Mouse (Mus musculus) gastrocnemius, postnatal 4 days (tissue): ENCODE measurements at regions not wholly inside any gene's neighbourhood (a gene's known extent, or its start where the extent isn't known, plus 50 kb on each side); places are given as distances from the start of the nearest gene placed in this dataset. TPM values are rescaled to one million over a fixed set of nuclear protein-coding genes. Genes with fewer than 3 reads are reported as not detected.
A peak's percentile ranks its signal among the peaks of the same experiment; 100 is the strongest.

Source experiments
- DNase-seq, 2 experiments: peaks; one replicate each; pipeline ENCODE4 v3.0.0; 2021 to 2022; ENCODE audit warnings: low spot score in 2 of 2, mixed read lengths in 2 of 2
- microRNA-seq: library from miRNA; unstranded; fragments of <30 nt; microRNA quantifications from one replicate; pipeline ENCODE4 v1.2.0, GENCODE M21; 2021

DNA sequence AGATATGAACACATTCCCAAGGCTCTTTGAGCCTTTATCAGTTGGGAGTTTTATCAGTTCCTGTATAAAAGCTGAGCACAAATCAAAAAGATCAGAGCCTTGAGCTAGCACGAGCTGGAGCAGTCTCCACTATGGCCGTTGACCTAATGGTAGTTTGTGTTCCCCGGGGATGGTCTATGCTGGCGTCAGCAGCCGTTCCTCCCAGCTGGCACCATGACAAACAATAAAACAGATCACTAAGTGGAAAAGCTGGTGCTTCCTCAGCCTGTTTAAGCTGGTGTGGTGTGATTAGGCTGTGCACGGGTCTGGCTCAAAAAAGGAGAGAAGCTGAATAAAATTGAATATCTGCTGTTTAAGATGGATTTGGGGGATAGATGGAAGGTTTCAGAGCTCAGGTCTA is 107.4 kb upstream of the Nsun2 start:
- peak in 1 of 2 experiments; percentile 45 for DNase-seq

DNA sequence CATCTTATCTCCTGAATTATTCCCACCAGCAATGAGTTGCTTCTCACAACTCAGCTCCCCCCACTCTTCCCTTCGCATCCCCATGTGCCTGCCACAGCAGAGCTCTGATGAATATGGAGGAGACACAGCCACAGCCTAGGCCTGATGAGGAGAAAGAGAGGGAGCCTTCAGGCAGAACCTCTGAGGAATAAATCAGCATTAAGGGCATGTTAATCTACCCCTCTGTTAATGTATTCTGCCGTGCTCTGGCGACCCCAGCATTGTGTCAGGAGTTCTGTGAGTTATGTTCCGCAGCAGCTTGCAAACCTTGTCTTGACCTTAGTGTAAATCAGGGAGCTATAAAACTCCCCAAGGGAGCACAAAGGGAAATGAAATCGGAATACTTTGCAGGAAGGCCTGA is 104.0 kb upstream of the Nsun2 start:
- DNase-seq, result no peak

- no peak for DNase-seq
Observed at GRCm38 (mm10) chr13:69433461-69434323, 99.9 kb upstream of the Nsun2 start.

DNA sequence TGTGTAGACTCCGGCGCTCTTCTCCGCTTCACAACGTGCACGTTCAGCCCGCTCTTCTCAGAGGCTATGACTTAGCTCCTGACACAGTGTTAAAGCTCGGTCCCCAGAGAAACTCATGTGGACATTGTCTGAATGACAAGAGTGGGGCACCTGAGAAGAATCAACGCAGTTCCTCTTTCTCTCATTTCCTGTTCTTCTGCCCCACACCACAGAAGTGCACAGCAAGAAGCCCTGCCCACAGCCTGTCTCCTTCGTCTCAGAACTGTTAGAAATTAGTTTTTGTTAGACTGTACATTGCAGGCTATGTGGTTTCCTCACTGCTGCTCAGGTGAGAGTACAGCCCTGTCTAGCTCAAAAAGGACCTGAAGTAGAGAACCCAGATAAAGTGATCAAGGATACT is 94.1 kb upstream of the Nsun2 start:
- DNase-seq, result no peak

DNA sequence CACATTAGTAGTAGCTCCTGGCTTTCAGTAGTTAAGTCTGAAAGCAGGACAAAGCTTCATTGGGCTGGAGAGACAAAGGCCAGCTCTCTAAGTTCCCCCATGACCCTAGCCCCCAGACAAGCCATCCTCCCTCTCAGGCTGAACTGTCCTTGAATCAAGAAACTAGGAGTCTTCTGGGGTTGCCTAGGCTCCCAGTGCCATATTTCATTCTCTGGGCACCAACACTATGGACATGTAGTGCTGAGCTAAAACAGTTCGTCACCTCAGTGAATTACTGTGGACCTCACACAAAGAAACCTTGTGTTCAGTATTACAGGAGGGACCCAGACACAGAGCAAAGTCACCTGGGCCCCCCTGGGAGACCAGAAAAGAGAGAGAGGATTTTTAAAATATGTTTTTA is 91.7 kb upstream of the Nsun2 start:
- DNase-seq, result no peak

- DNase-seq, result no peak
Observed at GRCm38 (mm10) chr13:69445611-69446010, 87.9 kb upstream of the Nsun2 start.

Small RNA genes in the stretch of these regions (microRNA-seq; reads per million reads assigned to microRNA genes)
- not detected for gene Gm44375
